Mouse (Mus musculus) ES-E14 (cell line): ENCODE results near the gene Tnr. TPM values are rescaled to one million over a fixed set of nuclear protein-coding genes. Genes with fewer than 3 reads are reported as not detected.

ENCODE experiments used
- DNase-seq: peaks from one replicate; pipeline ENCODE4 v3.0.0-alpha.2; 2013; ENCODE audit warnings: low read depth, low spot score
- H3K27ac ChIP-seq: 2 replicates; pipeline ENCODE4 v1.5.1; 2012; ENCODE audit warnings: low read depth, mild to moderate bottlenecking, low read length, moderate library complexity, mixed read lengths; ENCODE audit not compliant: poor library complexity, insufficient read depth, severe bottlenecking
- H3K36me3 ChIP-seq: 2 replicates; pipeline ENCODE4 v1.6.1; 2012; ENCODE audit warnings: mild to moderate bottlenecking, low read length, moderate library complexity, mixed read lengths; ENCODE audit not compliant: control insufficient read depth, poor library complexity, insufficient read depth, severe bottlenecking
- H3K4me1 ChIP-seq, 2 experiments: fragments of 150-350 bp in 1 of 2; sonication (generic) in 1 of 2; 2 replicates each; pipeline ENCODE4 v1.6.1; 2012; ENCODE audit warnings: low read length in 2 of 2, mild to moderate bottlenecking in 1 of 2, mixed read lengths in 1 of 2; ENCODE audit not compliant: control insufficient read depth in 2 of 2, insufficient read depth in 2 of 2, poor library complexity in 1 of 2
- H3K4me3 ChIP-seq, 2 experiments: fragments of 150-350 bp in 1 of 2; sonication (generic) in 1 of 2; 2 replicates each; pipeline ENCODE4 v1.5.1; 2012; ENCODE audit warnings: low read length in 2 of 2, low read depth in 1 of 2, mild to moderate bottlenecking in 1 of 2, mixed read lengths in 1 of 2; ENCODE audit not compliant: insufficient read depth in 1 of 2, poor library complexity in 1 of 2, severe bottlenecking in 1 of 2
- H3K9ac ChIP-seq: 2 replicates; pipeline ENCODE4 v1.6.1; 2012; ENCODE audit warnings: low read depth, mild to moderate bottlenecking, low read length, mixed read lengths; ENCODE audit not compliant: poor library complexity, insufficient read depth, severe bottlenecking
- H3K9me3 ChIP-seq: fragments of 150-350 bp; sonication (generic); 2 replicates; pipeline ENCODE4 v1.6.1; 2012; ENCODE audit warnings: low read depth, mild to moderate bottlenecking, low read length; ENCODE audit not compliant: control insufficient read depth, insufficient read depth
- CHD2 ChIP-seq: IDR thresholded peaks from 2 replicates; pipeline ENCODE4 v1.6.1; 2014; ENCODE audit warnings: mild to moderate bottlenecking, low read depth, low read length, inconsistent platforms
- HCFC1 ChIP-seq: IDR thresholded peaks from 2 replicates; pipeline ENCODE4 v1.6.1; 2012; ENCODE audit warnings: low read length, inconsistent platforms, borderline replicate concordance; ENCODE audit not compliant: insufficient read depth
- MAFK ChIP-seq: IDR thresholded peaks from 2 replicates; pipeline ENCODE4 v1.6.1; 2014; ENCODE audit warnings: mild to moderate bottlenecking, low read depth, low read length, inconsistent platforms; ENCODE audit not compliant: insufficient read depth
- ZC3H11A ChIP-seq: IDR thresholded peaks from 2 replicates; pipeline ENCODE4 v1.6.1; 2012; ENCODE audit warnings: low read depth, mild to moderate bottlenecking, inconsistent platforms, low read length, borderline replicate concordance
- ZNF384 ChIP-seq: IDR thresholded peaks from 2 replicates; pipeline ENCODE4 v1.6.1; 2012; ENCODE audit warnings: low read depth, low read length, inconsistent platforms
- in situ Hi-C, 2 experiments: fragments of 600-800 bp; cut with MboI; formaldehyde crosslinking; loops; one replicate each; pipeline ENCODE4 v1.15.1; 2025; ENCODE audit warnings: low sequenced_read_pairs in 2 of 2, inconsistent platforms in 1 of 2; ENCODE audit not compliant: unreplicated experiment in 2 of 2
- total RNA-seq: library from RNA; depleted of rRNA; stranded (reverse); fragments of 300-350 nt; gene quantifications from 2 replicates; pipeline ENCODE4 v1.2.3, GENCODE M21; 2012

The Tnr gene
- total RNA-seq, 1 experiment = not detected

DNA sequence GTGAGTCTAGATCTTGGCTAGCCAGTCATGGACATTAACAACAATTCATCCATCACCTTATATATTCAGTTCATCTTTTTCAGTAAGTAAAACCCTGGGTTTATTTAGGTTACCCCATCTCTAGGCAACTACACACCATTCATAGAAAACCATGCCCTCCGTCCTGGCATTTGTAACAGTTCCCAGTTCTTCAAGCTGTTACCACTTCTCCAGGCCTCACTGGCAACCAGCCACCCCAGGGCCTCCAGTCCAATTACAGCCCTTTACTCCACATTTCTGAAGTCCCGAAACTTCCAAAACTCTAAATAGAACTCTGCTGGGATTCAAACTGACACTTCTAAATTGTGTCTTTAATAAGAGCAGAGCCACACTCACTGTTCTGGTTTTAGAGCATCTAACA lies 397.0 kb downstream of the Tnr start:
- Histone ChIP-seq H3K27ac (no peak overlapping the region), H3K4me3 (no peak overlapping the region), H3K9ac (no peak overlapping the region), H3K4me1 (no peaks in the 10 kb centered on the region), H3K36me3 (no peaks in the 10 kb centered on the region), H3K9me3 (no peaks in the 10 kb centered on the region)
- TF ChIP-seq HCFC1 (no peak), CHD2 (no peak), MAFK (no peak)
- in situ Hi-C loops = no loop called here
- DNase-seq = no peak

GRCm38 (mm10) chr1:159923010-159923409 lies 399.4 kb downstream of the Tnr start:
- no peak for DNase-seq
- no peak overlapping the region for H3K9ac ChIP-seq
- no peaks in the 10 kb centered on the region for H3K9me3 ChIP-seq
- H3K4me1 ChIP-seq = no peaks in the 10 kb centered on the region
- no peak overlapping the region for H3K27ac ChIP-seq
- in situ Hi-C loops = no loop called here
- no peak overlapping the region for H3K4me3 ChIP-seq
- TF ChIP-seq CHD2 (no peak), ZNF384 (no peak), MAFK (no peak), ZC3H11A (no peak), HCFC1 (no peak)
- H3K36me3 ChIP-seq = no peaks in the 10 kb centered on the region

DNA sequence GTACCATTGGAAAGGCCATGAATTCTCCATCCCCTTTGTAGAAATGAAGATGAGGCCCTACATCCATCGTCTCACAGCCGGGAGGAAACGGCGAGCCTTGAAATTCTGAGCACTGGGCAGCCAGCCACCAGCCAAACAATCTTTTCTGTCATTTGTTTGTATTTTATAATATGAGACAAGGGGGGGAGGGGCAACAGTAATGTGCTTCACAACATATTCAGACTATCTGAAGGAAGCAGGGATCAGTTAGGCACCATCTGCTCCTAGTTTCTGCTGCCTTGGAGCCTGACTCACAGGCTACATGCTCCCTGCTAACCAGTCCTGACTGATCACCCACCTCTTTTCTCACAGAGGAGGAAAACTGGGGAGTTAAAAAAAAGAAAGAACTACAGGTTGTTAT lies 400.5 kb downstream of the Tnr start:
- in situ Hi-C loops = no loop called here
- no peaks in the 10 kb centered on the region for H3K9me3 ChIP-seq
- no peaks in the 10 kb centered on the region for H3K4me1 ChIP-seq
- no peak overlapping the region for H3K27ac ChIP-seq
- H3K36me3 ChIP-seq = no peaks in the 10 kb centered on the region
- TF ChIP-seq ZNF384 = no peak
- TF ChIP-seq HCFC1 = no peak
- no peak for TF ChIP-seq ZC3H11A
- TF ChIP-seq MAFK = no peak
- TF ChIP-seq CHD2 = no peak
- H3K4me3 ChIP-seq = no peak overlapping the region
- DNase-seq = no peak
- H3K9ac ChIP-seq = no peak overlapping the region

DNA sequence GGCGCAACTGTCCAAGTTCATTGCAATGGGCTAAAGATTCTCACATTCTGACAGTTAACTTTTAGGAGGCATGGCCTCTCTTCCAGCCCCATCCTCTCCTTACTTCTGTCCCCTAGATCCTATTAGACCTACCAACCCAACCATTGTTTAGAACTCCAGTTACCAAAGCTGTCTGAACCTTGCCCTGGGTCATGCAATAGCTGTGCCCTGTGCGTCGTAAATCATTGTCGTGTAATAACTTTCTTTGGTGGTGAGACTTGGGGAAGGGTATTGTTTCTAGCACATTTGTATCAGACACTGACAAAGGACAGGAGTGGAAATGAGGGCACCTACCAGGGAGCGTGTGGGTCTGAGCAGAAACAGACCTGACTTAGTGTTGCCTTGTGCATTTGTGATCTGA lies 401.1 kb downstream of the Tnr start:
- TF ChIP-seq ZC3H11A (no peak), ZNF384 (no peak), HCFC1 (no peak), MAFK (no peak), CHD2 (no peak)
- H3K4me3 ChIP-seq = no peak overlapping the region
- H3K9ac ChIP-seq = no peak overlapping the region
- H3K9me3 ChIP-seq = no peaks in the 10 kb centered on the region
- in situ Hi-C loops = no loop called here
- H3K36me3 ChIP-seq = no peaks in the 10 kb centered on the region
- H3K4me1 ChIP-seq = no peaks in the 10 kb centered on the region
- no peak overlapping the region for H3K27ac ChIP-seq
- DNase-seq = no peak

GRCm38 (mm10) chr1:159928681-159929335 lies 405.2 kb downstream of the Tnr start:
- Histone ChIP-seq H3K4me3 (no peak overlapping the region), H3K36me3 (no peaks in the 10 kb centered on the region), H3K4me1 (no peaks in the 10 kb centered on the region), H3K9ac (no peak overlapping the region), H3K9me3 (no peaks in the 10 kb centered on the region), H3K27ac (no peak overlapping the region)
- no peak for DNase-seq
- in situ Hi-C loops = no loop called here
- TF ChIP-seq ZC3H11A = no peak
- TF ChIP-seq HCFC1 = no peak
- no peak for TF ChIP-seq CHD2
- no peak for TF ChIP-seq MAFK
- no peak for TF ChIP-seq ZNF384
